Mouse (Mus musculus): ENCODE data around the gene Cnih1.
"Not testable (repeated sequence)": the region's sequence is repeated elsewhere in the genome, so short reads cannot be mapped to it uniquely, and the experiment has no call there.

The Cnih1 gene

GRCm38 (mm10) chr14:46787787-46788504 is at the start of gene Cnih1:
Gene Cnih1, minus strand, starts transcription at chr14:46788411.
- DNase-seq (ENCODE audit: inconsistent age in 2 of 2, low spot score in 1 of 2), result peak; percentile 93 to 97

DNA sequence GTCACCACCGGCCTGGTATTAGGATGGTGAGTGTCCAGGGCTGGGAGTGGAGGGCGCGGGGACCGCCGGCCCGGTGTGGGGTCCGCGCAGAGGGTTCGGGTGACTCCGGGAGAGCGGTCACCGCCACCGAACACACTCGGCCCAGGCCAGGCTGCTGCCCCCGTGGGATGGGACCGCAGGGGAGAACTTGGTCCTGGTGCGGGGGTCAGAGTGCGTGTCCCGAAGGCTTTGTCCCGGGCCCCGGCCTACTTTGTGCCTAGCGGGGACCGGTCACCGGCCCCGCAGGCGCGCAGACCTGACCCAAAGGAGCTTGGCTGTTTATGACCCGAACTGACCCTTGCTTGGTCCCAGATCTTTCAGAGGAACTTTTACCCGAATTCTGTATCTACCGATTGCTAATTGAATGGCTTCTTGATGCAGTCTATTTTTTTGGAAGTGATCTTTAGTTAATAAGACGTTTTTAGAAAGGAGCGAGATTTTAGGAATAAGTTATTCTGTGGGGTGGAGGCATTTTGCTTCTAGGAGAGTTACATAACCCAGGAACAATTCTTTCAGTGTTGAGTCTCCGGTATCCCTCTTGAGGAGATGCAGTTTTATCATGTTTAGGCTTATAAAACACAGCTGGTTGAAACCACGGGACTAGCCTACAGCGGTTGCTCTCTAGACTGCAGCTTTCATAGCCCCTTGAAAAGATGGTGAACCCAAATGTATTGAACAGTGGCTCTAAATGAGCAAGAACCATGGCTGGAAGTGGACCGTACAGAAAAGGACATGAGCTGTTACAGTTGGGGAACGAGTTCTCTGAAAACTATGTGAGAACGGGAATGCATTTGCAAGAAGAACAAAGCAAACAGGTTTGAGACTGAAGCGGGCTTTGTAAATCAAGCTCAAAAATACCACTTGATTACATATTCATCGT is 44.4 kb upstream of the Cnih1 start:
- no peak for DNase-seq (ENCODE audit: inconsistent age in 2 of 2, low spot score in 1 of 2)

DNA sequence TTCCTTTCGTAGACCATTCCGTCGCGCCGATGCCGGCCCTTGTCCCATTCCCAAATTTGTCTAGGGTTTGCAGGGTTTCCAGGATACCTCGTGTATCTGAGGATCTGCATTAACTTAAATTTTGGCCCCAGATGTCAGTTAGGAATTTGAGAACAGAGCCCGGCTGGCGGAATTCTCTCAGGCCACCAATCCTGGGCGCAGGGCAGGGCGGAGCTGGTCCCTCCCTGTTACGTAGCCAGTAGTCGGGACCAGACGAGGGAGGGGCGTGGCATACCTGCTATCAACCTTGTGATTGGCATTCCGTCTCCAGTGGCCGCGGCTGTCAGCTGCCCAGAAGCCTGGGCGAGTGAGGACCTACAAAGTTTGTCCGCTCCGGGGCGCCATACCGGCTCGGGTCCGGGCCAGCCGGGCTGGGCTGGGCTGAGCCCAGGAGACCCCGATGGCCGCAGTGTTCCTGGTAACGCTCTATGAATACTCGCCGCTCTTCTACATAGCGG is 43.7 kb upstream of the Cnih1 start, which contains the start of gene Cgrrf1:
Gene Cgrrf1 (plus strand): TSS at position 289 of the 497 bp plus-strand sequence.
- DNase-seq (ENCODE audit: inconsistent age in 2 of 2, low spot score in 1 of 2), result peak; percentile 98 to 99

DNA sequence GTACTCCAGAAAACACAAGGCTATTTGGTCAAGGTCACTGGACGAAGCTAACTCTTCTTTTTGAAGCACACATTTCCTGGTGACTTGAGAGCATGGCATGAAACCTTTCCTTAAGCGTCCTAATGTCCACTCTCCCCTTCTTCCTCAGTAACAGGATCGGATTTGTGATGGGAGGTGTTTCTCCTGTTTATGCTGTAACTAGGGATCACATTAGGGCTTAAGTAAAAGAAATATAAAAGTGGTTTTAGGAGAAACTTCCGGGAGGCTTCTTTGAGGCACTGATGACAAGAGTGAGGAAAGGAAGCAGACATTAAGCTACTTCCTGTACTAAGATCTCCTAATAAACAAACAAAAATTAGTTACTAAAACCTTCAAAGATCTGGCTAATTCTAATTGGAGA is 43.1 kb upstream of the Cnih1 start:
- DNase-seq (ENCODE audit: inconsistent age in 2 of 2, low spot score in 1 of 2), result no peak

- no peak for DNase-seq (ENCODE audit: inconsistent age in 2 of 2, low spot score in 1 of 2)
Observed at GRCm38 (mm10) chr14:46827430-46827829, 39.2 kb upstream of the Cnih1 start.

- no peak for DNase-seq (ENCODE audit: inconsistent age in 2 of 2, low spot score in 1 of 2)
Observed at GRCm38 (mm10) chr14:46823996-46824395, 35.8 kb upstream of the Cnih1 start.

GRCm38 (mm10) chr14:46821873-46822716 is 33.9 kb upstream of the Cnih1 start, which contains the start of gene Gmfb:
Gene Gmfb, minus strand, starts transcription at chr14:46822242.
- peak; percentile 97 to 99 for DNase-seq (ENCODE audit: inconsistent age in 2 of 2, low spot score in 1 of 2)

DNA sequence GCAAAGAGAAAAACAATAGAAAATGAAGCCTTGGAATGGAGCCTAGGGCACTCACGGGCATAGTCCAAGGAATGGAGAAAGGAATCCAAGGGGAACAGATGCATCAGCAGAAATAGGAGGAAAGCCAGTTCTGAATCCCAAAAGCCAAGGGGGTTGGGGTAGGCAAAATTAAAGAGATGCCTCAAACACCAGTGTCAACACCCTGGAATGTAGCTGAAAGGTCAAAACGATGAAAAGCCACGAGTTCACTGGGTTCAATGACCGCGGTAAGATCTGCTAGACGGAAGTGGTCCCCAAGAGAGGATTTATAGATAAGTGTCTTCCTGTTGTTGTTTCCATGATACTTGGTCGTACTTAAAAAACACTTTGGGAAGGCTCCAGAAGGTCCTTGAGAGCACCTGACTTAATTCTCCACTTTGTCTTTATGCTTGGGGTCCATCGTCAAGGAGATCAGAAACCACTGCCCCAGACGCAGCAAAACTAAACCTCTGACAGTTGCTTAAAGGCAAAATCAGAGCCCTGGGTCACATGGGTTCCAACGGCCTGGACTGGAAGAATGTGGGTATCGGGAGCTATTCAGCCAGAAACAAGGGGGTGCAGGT is 33.2 kb upstream of the Cnih1 start:
- DNase-seq (ENCODE audit: inconsistent age in 2 of 2, low spot score in 1 of 2), result peak in 1 of 2 experiments; percentile 51

GRCm38 (mm10) chr14:46819961-46820360 is 31.8 kb upstream of the Cnih1 start:
- DNase-seq (ENCODE audit: inconsistent age in 2 of 2, low spot score in 1 of 2), result not testable (repeated sequence)

- no peak for DNase-seq (ENCODE audit: inconsistent age in 2 of 2, low spot score in 1 of 2)
Observed at GRCm38 (mm10) chr14:46818743-46819142, 30.5 kb upstream of the Cnih1 start.

DNA sequence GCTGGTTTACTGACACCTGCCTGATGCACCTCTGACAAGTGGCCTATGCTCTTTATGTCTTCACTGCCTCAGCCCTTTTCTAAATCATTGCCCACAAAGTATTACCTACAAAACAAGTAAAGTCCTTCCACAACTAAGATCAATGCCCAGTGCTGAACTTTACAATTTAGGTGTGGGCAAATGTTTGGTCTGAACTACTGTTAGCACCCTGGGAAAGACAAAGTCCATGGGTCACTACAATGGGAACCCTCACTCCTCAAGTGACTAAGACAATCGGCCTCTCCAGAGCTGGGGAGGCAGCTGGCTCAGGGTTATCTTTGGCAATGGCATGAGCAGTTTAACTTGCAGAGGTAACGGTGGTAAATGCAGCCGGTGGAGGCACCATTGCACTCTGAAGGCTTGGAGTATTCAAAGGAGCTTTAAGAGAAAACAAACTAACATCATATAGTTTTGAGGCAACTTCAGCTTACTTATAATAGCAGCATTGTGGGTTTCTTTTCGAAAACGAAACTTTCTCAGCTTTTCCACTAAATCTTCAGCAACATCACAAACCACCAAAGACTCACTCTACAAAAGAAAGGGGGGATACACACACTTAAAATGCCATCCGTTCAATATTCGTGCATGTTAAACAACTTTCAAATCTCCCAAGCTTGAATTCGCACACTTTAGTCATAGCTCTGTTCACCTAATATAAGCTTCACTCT is 28.9 kb upstream of the Cnih1 start:
- no peak for DNase-seq (ENCODE audit: inconsistent age in 2 of 2, low spot score in 1 of 2)

DNA sequence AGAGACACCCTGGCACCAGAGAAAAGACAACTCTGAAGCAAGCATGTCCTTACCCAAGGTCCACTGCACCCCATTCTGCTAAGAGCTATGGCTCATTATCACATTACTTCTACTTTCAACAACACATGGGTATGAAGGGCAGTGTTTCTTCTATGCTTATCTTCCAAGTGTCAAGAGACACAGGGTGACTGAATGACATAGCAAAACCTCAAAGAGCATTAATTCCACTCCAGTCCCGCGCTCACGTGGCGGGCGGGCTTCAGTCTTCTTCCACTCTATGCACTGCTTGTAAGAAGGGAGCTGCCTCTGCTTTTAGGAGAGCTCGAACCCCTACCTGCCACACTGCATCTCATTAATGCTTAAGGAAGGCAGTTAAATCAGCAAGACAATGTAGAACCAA is 27.4 kb upstream of the Cnih1 start:
- DNase-seq (ENCODE audit: inconsistent age in 2 of 2, low spot score in 1 of 2), result no peak

DNA sequence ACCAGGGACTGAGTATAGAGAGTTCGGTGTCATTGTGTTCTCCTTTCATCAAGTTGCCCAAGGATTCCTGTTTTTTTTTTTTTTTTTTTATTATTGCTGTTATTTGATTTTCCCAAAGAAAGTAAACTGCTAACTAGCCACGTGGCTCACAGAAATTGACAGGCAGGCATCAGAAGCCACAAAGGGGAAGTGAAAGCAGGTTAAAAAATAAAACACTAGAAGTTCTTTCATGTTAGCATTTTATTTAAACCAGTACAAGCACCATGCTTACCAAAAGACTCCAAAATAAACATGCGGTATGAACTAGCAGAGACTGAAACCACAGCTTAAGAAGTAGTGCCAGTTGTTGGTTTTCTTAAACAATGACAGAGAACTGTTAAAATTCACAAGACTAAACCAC is 19.7 kb upstream of the Cnih1 start:
- no peak for DNase-seq (ENCODE audit: inconsistent age in 2 of 2, low spot score in 1 of 2)

GRCm38 (mm10) chr14:46806186-46806585 is 18.0 kb upstream of the Cnih1 start:
- peak in 1 of 2 experiments; percentile 71 for DNase-seq (ENCODE audit: inconsistent age in 2 of 2, low spot score in 1 of 2)

DNA sequence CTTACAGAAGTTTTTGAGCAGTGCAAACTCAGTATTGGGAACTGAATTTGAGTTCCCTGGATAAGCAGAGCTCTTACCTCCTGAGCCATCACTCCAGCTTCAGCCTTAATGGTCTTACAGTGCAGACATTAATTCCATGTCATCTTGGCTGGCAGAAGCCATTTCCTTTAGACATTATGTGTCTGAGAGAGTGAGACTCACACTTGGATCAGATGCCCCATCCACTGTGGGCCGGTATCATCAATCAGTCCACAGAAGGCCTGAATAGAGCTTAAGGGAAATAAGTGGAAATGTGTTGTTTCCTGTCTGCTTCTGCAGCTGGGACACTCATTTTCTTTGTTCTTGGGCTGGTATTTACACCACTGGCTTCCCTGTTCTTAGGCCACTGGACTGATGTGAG is 15.6 kb upstream of the Cnih1 start:
- DNase-seq (ENCODE audit: inconsistent age in 2 of 2, low spot score in 1 of 2), result peak in 1 of 2 experiments; percentile 53

DNA sequence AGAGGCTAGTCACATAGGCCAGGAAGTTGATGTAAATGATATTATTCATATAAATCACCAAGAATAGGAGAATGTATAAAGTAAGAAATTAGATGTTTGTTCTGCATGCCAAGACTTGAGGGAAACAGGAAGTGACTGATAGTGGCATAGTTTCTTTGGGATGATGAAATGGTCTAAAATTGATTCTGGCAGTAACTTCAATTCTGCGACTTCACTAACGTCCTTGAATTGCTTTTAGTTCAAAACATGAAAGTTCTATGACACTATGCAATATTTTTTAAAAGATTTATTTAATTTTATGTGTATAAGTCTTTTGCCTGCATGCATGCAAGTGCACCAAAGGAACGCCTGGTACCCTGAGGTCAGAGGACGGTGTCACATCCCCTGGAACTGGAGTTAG is 15.0 kb upstream of the Cnih1 start:
- peak; percentile 47 to 56 for DNase-seq (ENCODE audit: inconsistent age in 2 of 2, low spot score in 1 of 2)

DNA sequence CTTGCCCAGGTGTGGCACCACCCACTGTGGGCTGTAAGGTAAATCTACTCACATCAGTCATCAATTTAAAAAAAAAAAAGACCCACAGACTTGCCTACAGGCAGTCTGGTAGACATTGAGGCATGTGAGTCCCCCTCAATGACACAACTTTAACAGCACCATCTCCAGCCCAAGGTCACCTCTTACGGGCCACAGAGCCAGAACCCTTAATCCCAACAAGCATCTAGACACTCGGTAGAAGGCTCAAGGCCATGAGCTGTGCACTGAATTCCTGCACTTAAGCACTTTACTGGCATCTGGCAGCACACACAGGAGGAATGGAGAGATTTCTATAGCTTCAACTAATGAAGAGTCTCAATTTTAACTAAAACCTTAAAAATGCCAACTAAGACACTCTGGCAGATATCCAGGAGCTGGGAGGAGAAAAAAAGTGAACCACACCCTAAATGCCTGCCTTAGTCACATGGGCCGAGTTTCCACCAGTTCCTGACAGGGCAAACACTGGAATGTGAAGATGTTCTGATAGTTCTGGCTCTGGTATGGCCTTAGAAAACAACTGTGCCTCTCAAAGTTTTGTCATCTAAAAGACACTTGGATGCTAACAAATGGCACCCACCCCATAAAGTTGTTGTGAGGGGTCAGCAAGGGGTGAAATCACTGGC is 12.6 kb upstream of the Cnih1 start:
- peak in 1 of 2 experiments; percentile 78 for DNase-seq (ENCODE audit: inconsistent age in 2 of 2, low spot score in 1 of 2)

DNA sequence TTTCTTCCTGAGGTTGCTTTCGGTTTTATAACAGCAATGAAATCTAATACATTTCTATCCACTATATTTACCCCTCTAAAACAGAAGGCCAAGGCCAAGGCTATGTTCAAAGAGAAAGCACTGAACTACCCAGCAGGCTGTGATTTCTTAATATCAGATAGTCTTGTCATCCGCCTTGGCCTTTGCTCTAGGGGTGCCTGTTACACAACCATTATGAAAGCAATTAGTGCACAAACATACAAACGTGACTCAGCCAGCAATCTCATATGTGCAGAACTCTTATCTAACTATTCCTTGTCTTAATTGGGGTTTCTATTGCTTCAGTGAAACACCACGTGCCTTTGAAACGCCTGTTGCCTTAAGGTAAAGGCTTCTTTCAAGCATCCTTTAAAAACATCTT is 5.9 kb upstream of the Cnih1 start:
- DNase-seq (ENCODE audit: inconsistent age in 2 of 2, low spot score in 1 of 2), result peak; percentile 79 to 92

- no peak for DNase-seq (ENCODE audit: inconsistent age in 2 of 2, low spot score in 1 of 2)
Observed at GRCm38 (mm10) chr14:46790723-46791122, 2.5 kb upstream of the Cnih1 start.
